Mouse (Mus musculus) testis, adult 2 months (tissue): ENCODE measurements around the gene Esyt1.

ENCODE experiments used
- CTCF ChIP-seq: fragments of 200-500 bp; IDR thresholded peaks from 2 replicates; pipeline ENCODE4 v1.5.1; 2012; ENCODE audit warnings: low read depth, mild to moderate bottlenecking, inconsistent platforms, low read length, moderate library complexity; ENCODE audit not compliant: control insufficient read depth, insufficient read depth, insufficient replicate concordance
- POLR2A ChIP-seq: fragments of 200-500 bp; IDR thresholded peaks from 2 replicates; pipeline ENCODE4 v1.6.1; 2012; ENCODE audit warnings: low read depth, mild to moderate bottlenecking, inconsistent platforms, low read length, moderate library complexity; ENCODE audit not compliant: control insufficient read depth

DNA sequence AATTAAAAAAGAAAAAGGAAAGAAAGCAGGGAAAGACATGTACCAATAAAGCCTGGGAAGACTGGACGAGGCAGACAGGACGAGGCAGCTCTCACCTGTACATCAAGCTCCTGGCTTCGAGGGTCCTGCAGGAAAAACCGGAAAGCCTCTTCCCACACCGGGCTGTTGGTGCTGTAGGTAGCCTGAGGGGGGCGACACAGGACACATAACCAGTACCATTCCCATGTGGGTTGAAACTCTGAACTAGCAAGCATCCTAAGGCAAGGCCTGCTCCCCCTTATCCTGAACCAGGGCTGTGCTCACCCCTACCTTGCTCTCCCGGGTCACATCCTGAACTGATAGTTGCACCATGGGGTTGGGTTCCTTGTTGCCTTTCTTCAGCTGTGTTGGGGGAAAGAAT lies 6.8 kb downstream of the Esyt1 start:
- TF ChIP-seq POLR2A = no peak
- peak; percentile 47; the same call in 1 of the 2 replicates for TF ChIP-seq CTCF
